Mouse (Mus musculus) neural tube, embryonic 13.5 days (tissue): ENCODE results near the gene Gm20852. TPM values are rescaled to one million over a fixed set of nuclear protein-coding genes. Genes with fewer than 3 reads are reported as not detected.
"Not testable (repeated sequence)": the region's sequence is repeated elsewhere in the genome, so short reads cannot be mapped to it uniquely, and the experiment has no call there.

ENCODE experiments used
- ATAC-seq: fragments of 200-750 bp; cut with Nextera tagmentation; 2 replicates; pipeline ENCODE4 v1.8.0; 2017; ENCODE audit warnings: low read depth, mild to moderate bottlenecking, moderate TSS enrichment, moderate library complexity
- H3K27ac ChIP-seq: fragments of 300-500 bp; sonication (generic); replicated peaks from 2 replicates; pipeline ENCODE4 v1.5.1; 2015; ENCODE audit warnings: moderate library complexity, mild to moderate bottlenecking, inconsistent platforms
- H3K27me3 ChIP-seq: fragments of 300-500 bp; sonication (generic); 2 replicates; pipeline ENCODE4 v1.6.1; 2015; ENCODE audit warnings: mild to moderate bottlenecking, inconsistent platforms
- H3K36me3 ChIP-seq: fragments of 300-500 bp; sonication (generic); 2 replicates; pipeline ENCODE4 v1.6.1; 2015; ENCODE audit warnings: mild to moderate bottlenecking, inconsistent platforms
- H3K4me1 ChIP-seq: fragments of 300-500 bp; sonication (generic); replicated peaks from 2 replicates; pipeline ENCODE4 v1.6.1; 2015; ENCODE audit warnings: inconsistent platforms
- H3K4me2 ChIP-seq: fragments of 300-500 bp; sonication (generic); 2 replicates; pipeline ENCODE4 v1.6.1; 2015; ENCODE audit warnings: inconsistent platforms, mild to moderate bottlenecking, moderate library complexity
- H3K4me3 ChIP-seq: fragments of 300-500 bp; sonication (generic); 2 replicates; pipeline ENCODE4 v1.5.1; 2015; ENCODE audit warnings: mild to moderate bottlenecking, inconsistent platforms
- H3K9ac ChIP-seq: fragments of 300-500 bp; sonication (generic); 2 replicates; pipeline ENCODE4 v1.6.1; 2015; ENCODE audit warnings: moderate library complexity, mild to moderate bottlenecking, inconsistent platforms
- H3K9me3 ChIP-seq: fragments of 300-500 bp; sonication (generic); 2 replicates; pipeline ENCODE4 v1.6.1; 2016; ENCODE audit warnings: inconsistent platforms
- WGBS: fragments of 180-500 bp; shearing (Covaris S2); methylation state at CpG from one replicate; pipeline ENCODE4 v1.1.7; 2015; 5-methylcytosine and 5-hydroxymethylcytosine counted together
- polyA plus RNA-seq: library from polyadenylated mRNA; unstranded; fragments of >200 nt; fragmentation: Nextera tagmentation; extraction: Ambion mirVana; gene quantifications from 2 replicates; pipeline ENCODE4 v1.2.1, GENCODE M21; 2015

Gene Gm20852
- polyA plus RNA-seq, result not detected in 2 replicates

DNA sequence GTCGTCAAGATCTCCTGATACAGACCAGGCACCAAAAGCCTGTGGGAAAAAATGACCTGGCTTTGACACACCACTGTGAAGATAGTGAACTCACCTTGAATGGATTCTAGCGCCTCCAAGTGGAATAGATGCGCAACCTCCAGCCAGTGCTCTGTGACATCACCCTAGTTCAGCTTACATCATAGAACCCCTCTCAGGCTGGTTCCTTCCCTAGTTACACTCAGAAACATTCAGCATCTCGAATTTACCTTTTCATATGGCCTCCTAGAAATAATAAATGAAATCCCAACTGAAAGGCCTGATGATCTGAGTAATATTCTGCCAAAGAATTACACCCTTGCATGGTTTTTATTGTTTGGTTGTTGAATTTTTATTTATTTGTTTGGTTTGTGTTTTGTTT, at the start of gene Gm20852:
Gene Gm20852, minus strand, starts transcription at position 101 of the 400 bp plus-strand sequence.
- H3K4me3 ChIP-seq, H3K9me3 ChIP-seq, ATAC-seq, H3K27me3 ChIP-seq, H3K4me2 ChIP-seq, H3K36me3 ChIP-seq, H3K27ac ChIP-seq, H3K4me1 ChIP-seq, H3K9ac ChIP-seq: not testable (repeated sequence)
- WGBS, result no CpG with 5 or more reads among the region's 4 CpGs
